Mouse (Mus musculus): ENCODE measurements around the gene Gm21969. TPM values are rescaled to one million over a fixed set of nuclear protein-coding genes. Genes with fewer than 3 reads are reported as not detected.

Gm21969 gene
- polyA plus RNA-seq, 1 experiment = not detected

GRCm38 (mm10) chr4:139601519-139602356 is 1.2 kb upstream of the Gm21969 start:
- H3K4me1 ChIP-seq (ENCODE audit: control insufficient read depth, insufficient read depth, insufficient read length, low read length) = peaks cover 30% of the 10 kb centered on the region
- peaks cover 4% of the 10 kb centered on the region; the same call in 1 of the 2 replicates for H3K36me3 ChIP-seq (ENCODE audit: control insufficient read depth, insufficient read depth, low read length)
- H3K4me3 ChIP-seq (ENCODE audit: low read depth, low read length) = no peak overlapping the region
- H3K27ac ChIP-seq (ENCODE audit: insufficient read depth, low read depth, low read length) = peak overlapping the region; percentile 68
- no peaks in the 10 kb centered on the region for H3K27me3 ChIP-seq (ENCODE audit: control insufficient read depth, insufficient read depth, low read length)
- TF ChIP-seq POLR2A (IDR thresholded peaks at IDR 0.05; ENCODE audit: low read depth, low read length) (no peak), CTCF (IDR thresholded peaks at IDR 0.05; ENCODE audit: extremely low read depth, insufficient read length, insufficient replicate concordance, low read depth, low read length) (0 out of 2 replicates have a peak, but pooled peaks have one; percentile 4)
- WGBS = 66% methylated on average over 7 of the region's 7 CpGs

GRCm38 (mm10) chr4:139605216-139605615 is 2.2 kb downstream of the Gm21969 start:
- H3K4me3 ChIP-seq (ENCODE audit: low read depth, low read length) = no peak overlapping the region
- TF ChIP-seq CTCF (IDR thresholded peaks at IDR 0.05; ENCODE audit: extremely low read depth, insufficient read length, insufficient replicate concordance, low read depth, low read length) (no peak), POLR2A (IDR thresholded peaks at IDR 0.05; ENCODE audit: low read depth, low read length) (no peak)
- H3K27ac ChIP-seq (ENCODE audit: insufficient read depth, low read depth, low read length) = no peak overlapping the region
- H3K4me1 ChIP-seq (ENCODE audit: control insufficient read depth, insufficient read depth, insufficient read length, low read length) = peaks cover 15% of the 10 kb centered on the region; the same call in 1 of the 2 replicates
- WGBS = 87% methylated on average over 11 of the region's 11 CpGs
- peaks cover 10% of the 10 kb centered on the region for H3K36me3 ChIP-seq (ENCODE audit: control insufficient read depth, insufficient read depth, low read length)
- H3K27me3 ChIP-seq (ENCODE audit: control insufficient read depth, insufficient read depth, low read length) = no peaks in the 10 kb centered on the region

GRCm38 (mm10) chr4:139606732-139607131 is 3.7 kb downstream of the Gm21969 start:
- Histone ChIP-seq H3K36me3 (ENCODE audit: control insufficient read depth, insufficient read depth, low read length) (peaks cover 10% of the 10 kb centered on the region), H3K27me3 (ENCODE audit: control insufficient read depth, insufficient read depth, low read length) (no peaks in the 10 kb centered on the region), H3K4me1 (ENCODE audit: control insufficient read depth, insufficient read depth, insufficient read length, low read length) (peaks cover 10% of the 10 kb centered on the region; the same call in 1 of the 2 replicates), H3K27ac (ENCODE audit: insufficient read depth, low read depth, low read length) (no peak overlapping the region), H3K4me3 (ENCODE audit: low read depth, low read length) (no peak overlapping the region)
- TF ChIP-seq POLR2A (IDR thresholded peaks at IDR 0.05; ENCODE audit: low read depth, low read length) (no peak), CTCF (IDR thresholded peaks at IDR 0.05; ENCODE audit: extremely low read depth, insufficient read length, insufficient replicate concordance, low read depth, low read length) (no peak)
- WGBS = 90% methylated on average over 5 of the region's 5 CpGs

GRCm38 (mm10) chr4:139608975-139609374 is 6.0 kb downstream of the Gm21969 start:
- Histone ChIP-seq H3K4me1 (ENCODE audit: control insufficient read depth, insufficient read depth, insufficient read length, low read length) (no peaks in the 10 kb centered on the region), H3K36me3 (ENCODE audit: control insufficient read depth, insufficient read depth, low read length) (peaks cover 15% of the 10 kb centered on the region), H3K4me3 (ENCODE audit: low read depth, low read length) (no peak overlapping the region), H3K27me3 (ENCODE audit: control insufficient read depth, insufficient read depth, low read length) (no peaks in the 10 kb centered on the region), H3K27ac (ENCODE audit: insufficient read depth, low read depth, low read length) (no peak overlapping the region)
- whole genome bisulfite sequencing = 67% methylated on average over 4 of the region's 4 CpGs
- TF ChIP-seq CTCF (IDR thresholded peaks at IDR 0.05; ENCODE audit: extremely low read depth, insufficient read length, insufficient replicate concordance, low read depth, low read length) (no peak), POLR2A (IDR thresholded peaks at IDR 0.05; ENCODE audit: low read depth, low read length) (no peak)

- WGBS = 67% methylated on average over 6 of the region's 6 CpGs
- Histone ChIP-seq H3K27me3 (ENCODE audit: control insufficient read depth, insufficient read depth, low read length) (no peaks in the 10 kb centered on the region), H3K27ac (ENCODE audit: insufficient read depth, low read depth, low read length) (no peak overlapping the region), H3K4me3 (ENCODE audit: low read depth, low read length) (no peak overlapping the region), H3K4me1 (ENCODE audit: control insufficient read depth, insufficient read depth, insufficient read length, low read length) (no peaks in the 10 kb centered on the region), H3K36me3 (ENCODE audit: control insufficient read depth, insufficient read depth, low read length) (peaks cover 12% of the 10 kb centered on the region)
- TF ChIP-seq POLR2A (IDR thresholded peaks at IDR 0.05; ENCODE audit: low read depth, low read length) (no peak), CTCF (IDR thresholded peaks at IDR 0.05; ENCODE audit: extremely low read depth, insufficient read length, insufficient replicate concordance, low read depth, low read length) (no peak)
Measured at GRCm38 (mm10) chr4:139610954-139611353, 8.0 kb downstream of the Gm21969 start.

- Histone ChIP-seq H3K27ac (ENCODE audit: insufficient read depth, low read depth, low read length) (no peak overlapping the region), H3K4me3 (ENCODE audit: low read depth, low read length) (no peak overlapping the region), H3K27me3 (ENCODE audit: control insufficient read depth, insufficient read depth, low read length) (no peaks in the 10 kb centered on the region), H3K36me3 (ENCODE audit: control insufficient read depth, insufficient read depth, low read length) (peaks cover 12% of the 10 kb centered on the region), H3K4me1 (ENCODE audit: control insufficient read depth, insufficient read depth, insufficient read length, low read length) (no peaks in the 10 kb centered on the region)
- TF ChIP-seq POLR2A (IDR thresholded peaks at IDR 0.05; ENCODE audit: low read depth, low read length) = no peak
- TF ChIP-seq CTCF (IDR thresholded peaks at IDR 0.05; ENCODE audit: extremely low read depth, insufficient read length, insufficient replicate concordance, low read depth, low read length) = peak; percentile 100
- 27% methylated on average over 10 of the region's 10 CpGs for WGBS
Measured at GRCm38 (mm10) chr4:139611542-139611953, 8.6 kb downstream of the Gm21969 start.

GRCm38 (mm10) chr4:139614524-139615260 is 11.7 kb downstream of the Gm21969 start:
- TF ChIP-seq CTCF (IDR thresholded peaks at IDR 0.05; ENCODE audit: extremely low read depth, insufficient read length, insufficient replicate concordance, low read depth, low read length) (no peak), POLR2A (IDR thresholded peaks at IDR 0.05; ENCODE audit: low read depth, low read length) (no peak)
- 92% methylated on average over 21 of the region's 21 CpGs for WGBS
- Histone ChIP-seq H3K27me3 (ENCODE audit: control insufficient read depth, insufficient read depth, low read length) (no peaks in the 10 kb centered on the region), H3K27ac (ENCODE audit: insufficient read depth, low read depth, low read length) (no peak overlapping the region), H3K36me3 (ENCODE audit: control insufficient read depth, insufficient read depth, low read length) (peaks cover 6% of the 10 kb centered on the region), H3K4me1 (ENCODE audit: control insufficient read depth, insufficient read depth, insufficient read length, low read length) (no peaks in the 10 kb centered on the region), H3K4me3 (ENCODE audit: low read depth, low read length) (no peak overlapping the region)

Measured in small intestine, adult 2 months (tissue).